Mouse (Mus musculus) right cerebral cortex, postnatal 10 days (tissue): ENCODE measurements around the gene Rmnd5b.

ENCODE experiments used
- DNase-seq, 2 experiments: peaks; one replicate each; pipeline ENCODE4 v3.0.0; 2021; ENCODE audit warnings: low spot score in 2 of 2

The Rmnd5b gene

DNA sequence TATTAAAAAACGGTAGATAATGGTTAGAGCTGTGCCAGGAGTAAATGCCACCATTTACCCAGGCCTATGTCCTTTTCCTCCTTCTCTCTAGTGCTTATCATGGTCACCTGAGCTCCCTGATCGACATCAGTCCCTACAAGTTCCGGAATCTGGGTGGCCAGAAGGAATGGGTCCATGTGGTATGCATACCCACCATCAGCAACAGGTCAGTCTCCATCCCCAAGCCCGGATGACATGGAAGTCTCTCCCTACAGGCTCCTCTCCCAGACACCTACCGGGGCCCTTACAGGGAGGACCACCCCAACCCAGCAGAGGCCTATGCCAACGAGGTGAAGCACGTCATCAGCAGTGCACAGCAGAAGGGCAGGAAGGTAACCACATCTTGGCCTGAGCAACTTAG lies 43.8 kb downstream of the Rmnd5b start:
- DNase-seq, result no peak

DNA sequence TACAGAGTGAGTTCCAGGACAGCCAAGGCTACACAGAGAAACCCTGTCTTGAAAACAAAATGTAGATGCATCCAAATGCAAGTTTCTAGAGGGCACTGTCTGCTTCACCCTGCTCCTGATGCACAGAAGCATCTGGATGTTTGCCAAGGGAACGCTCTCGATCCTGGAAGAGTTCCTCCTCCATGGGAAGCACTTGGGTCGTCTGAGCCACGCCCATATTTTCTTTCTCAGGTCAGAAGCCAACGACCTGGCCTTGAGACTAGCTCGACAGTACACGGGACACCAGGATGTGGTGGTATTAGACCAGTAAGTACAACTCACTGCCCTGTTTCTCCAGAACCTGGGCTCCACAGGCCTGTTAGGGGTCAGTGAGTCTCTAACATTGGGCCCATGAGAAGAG lies 44.5 kb downstream of the Rmnd5b start:
- peak in 1 of 2 experiments; percentile 39 for DNase-seq

DNA sequence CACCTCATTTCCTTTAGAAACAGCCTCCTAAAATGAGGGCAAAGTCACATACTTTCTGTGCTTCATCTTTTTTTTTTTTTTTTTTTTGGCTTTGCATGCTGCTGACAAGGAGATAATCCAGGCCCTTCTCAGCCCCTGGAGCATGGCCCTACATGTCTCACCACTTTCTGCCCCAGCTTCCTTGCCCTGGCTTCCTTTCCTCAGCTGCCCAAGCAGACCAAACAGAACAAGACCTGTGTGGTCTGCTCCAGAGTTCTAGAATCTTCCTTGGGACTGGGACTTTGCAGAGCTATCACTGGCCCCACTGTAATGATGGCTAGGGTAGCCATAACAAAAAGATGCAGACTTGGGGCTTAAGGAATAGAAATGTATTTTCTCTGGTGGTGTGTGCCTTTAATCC lies 45.7 kb downstream of the Rmnd5b start:
- no peak for DNase-seq

DNA sequence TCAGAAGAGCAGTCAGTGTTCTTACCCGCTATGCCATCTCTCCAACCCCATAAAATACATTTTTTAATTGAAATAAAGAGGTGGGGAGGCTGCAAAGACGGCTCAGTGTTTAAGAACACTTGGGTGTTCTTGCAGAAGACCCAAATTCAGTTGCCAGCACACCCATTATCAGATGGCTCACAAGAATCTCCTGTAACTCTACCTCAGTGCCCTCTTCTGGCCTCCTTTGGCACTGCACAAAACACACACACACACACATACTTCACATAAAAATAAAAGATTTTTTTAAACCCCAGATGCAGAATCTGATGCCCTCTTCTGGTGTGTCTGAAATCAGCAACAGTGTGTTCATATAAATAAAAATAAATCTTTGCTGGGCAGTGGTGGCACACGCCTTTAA lies 46.9 kb downstream of the Rmnd5b start:
- DNase-seq, result no peak

DNA sequence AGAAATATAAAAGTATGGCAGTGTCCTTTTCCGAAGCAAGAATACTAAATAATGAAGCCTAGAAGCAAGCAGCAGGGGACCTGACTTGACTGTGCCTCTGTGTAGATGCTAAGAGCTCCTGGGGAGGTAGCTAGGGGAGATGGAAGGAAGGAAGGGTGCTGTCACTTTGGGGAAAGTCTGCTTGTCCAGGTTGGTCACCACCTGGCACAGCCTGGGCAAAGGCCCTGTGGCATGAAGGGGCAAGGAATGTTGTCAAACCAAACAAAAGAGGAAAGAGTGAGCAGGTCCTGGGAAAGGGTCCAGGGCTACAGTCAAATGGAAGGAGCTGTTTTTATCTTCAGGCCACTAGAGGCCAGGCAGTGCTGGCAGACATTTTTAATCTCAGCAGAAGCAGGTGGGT lies 48.6 kb downstream of the Rmnd5b start:
- no peak for DNase-seq

DNA sequence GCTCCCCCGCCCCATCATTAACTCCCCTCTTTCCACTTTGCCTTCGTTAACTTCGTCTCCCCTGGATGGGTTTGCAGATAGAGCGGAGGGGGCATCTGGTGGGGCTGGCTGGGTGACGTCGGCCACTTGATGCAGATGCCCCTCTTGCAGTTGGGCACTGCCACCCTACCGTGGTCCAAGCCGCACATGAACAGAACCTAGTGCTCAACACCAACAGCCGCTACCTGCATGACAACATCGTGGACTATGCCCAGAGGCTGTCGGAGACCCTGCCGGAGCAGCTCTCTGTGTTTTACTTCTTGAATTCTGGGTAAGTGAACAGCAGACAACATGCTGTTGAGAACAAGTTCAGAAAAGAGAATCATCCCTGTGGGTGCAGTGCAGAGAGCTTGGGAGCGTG lies 49.3 kb downstream of the Rmnd5b start:
- peak in 1 of 2 experiments; percentile 32 for DNase-seq

DNA sequence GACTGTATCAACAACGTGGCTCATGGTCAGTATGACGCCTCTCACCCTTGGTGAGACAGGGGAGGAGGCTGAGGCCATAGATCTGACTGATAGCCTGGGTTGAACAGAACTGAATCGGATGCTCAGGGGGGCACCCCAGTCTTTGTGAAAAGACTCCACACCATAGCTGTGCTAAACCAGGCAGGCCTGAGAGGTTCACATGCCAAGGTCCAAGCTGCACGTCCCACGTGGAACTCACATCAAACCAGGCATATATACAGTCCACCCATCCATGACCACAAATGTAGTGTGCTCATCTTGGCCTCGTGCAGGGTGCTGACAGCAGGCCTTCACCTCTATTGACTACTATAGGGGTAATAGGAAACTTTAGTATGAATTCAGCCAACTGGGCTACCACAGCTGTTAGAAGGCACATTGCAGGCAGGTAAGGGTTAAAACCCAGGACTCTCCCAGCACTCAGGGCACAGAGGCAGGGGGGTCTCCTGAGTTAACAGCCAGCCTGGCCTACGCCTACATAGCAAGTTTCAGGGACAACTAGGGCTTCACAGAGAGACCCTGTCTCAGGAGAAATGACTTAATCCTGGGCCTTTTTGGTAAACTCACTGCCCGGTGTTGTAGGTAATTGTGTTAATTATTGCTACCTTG lies 50.0 kb downstream of the Rmnd5b start:
- DNase-seq, result peak in 1 of 2 experiments; percentile 34

DNA sequence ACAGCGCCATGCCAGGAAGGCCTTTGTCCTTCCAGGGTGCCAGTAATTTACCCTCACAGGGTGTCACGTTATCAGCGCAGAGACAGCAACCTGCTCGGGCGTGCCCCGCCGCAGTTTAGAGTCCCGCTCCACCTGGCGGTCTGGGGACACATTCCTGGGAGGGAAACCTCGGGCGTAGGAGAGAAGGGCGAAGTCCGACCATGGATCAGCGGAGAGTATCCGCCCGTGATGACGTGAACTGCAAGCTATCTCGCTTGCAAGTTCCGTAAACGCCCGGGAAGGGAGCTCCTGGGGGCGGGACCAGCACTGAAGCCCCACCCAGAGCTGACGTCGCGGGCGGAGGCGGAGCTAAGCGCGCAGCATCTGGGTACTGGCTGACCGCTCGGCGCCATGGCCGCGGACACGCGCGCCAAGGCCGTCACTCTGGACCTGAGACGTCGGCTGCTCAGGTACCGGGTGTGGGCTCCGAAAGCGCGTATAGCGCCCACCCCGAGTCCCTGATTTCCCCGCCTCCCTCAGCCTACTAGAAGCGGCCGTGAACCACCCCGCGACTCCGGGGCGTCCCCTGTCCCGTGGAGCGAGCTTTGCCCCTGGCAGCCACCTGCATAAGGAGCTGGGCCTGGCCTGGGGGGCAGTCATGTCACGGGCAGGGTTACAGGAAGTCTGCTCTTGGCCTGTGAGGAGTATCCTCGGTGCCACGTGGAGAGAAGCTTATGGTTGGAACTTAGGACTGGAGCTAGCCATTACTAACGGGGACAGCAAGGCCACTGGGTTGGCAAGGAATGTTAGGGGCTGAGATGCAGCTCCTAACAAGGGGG lies 51.1 kb downstream of the Rmnd5b start, which contains the start of gene Phykpl:
Gene Phykpl (plus strand): TSS at position 327 of the 818 bp plus-strand sequence.
- DNase-seq, result peak; percentile 95 to 96

DNA sequence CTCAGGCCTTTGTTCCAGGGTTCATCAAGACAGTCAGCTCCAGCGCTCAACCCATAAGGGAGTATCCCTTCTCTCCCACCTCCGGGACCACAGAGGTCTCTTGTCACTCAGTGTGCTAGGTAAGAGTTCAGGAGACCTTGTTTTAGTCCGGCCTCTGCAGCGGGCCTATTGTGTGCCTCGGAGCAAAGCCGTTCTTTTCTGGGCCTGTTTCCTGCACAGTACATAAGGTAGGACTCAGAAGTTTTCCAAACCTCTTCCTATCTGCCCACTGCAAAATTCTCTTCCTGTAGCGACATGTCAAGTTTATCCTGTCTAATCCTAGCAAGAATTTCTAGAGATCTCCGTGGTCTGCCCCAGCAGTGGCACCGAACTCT lies 51.7 kb downstream of the Rmnd5b start:
- DNase-seq, result peak in 1 of 2 experiments; percentile 41

DNA sequence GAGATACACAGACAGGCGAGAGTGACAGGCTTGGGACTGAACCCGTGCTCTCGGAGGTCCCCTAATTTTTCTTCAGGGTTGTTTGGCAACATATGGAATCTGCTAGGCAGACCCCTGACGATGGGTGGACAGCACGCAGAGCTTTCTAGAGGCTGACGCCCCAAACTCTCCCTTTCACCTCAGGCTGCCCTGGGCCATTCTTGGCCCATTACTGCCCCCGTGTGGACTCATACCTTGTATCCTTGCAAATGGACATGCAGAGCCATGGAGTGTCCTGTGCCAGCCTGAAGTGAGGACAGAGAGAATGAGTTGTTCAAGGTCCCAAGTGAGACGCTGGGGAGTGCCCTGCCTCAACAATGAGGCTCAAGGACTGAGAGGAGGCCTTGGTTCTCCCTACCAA lies 53.0 kb downstream of the Rmnd5b start:
- DNase-seq, result peak; percentile 48 to 69

DNA sequence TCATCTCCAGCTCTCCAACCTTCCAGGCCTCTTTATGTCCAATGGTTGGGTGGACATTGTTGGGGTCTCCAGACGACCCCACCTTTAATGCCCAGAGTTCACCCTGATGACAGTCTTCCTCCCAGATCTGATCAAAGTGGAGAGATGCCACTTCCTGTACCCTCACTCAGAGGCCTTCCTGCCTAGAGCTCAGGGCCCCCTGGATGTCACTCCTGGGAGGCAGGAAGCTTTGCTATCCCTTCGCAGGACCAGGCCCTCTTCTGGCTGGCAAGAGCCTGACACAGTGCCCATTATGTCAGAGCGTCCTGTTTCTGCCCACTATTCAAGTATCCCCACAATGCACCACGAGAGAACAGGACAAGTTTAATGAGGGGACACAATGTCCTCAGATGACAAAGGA lies 56.7 kb downstream of the Rmnd5b start:
- DNase-seq, result no peak

DNA sequence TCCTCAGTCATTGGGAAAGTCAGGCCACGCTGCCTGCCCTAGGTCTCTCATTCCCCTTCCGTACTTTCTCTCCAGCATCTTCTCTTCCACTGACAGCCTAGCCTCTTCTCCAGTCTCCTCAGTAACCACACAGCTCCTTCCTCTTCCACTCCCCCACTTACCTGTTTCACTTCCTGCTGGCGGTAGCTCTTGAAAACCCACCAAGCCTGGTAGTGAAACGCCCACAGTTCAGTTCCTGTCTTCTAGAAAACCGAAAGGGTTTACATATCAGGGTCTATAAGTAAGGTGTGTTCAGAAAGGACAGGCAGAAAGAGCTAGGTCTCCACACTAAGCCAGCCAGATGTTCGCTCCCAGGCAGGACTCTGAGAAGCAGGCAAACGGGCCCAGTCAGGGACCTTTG lies 58.1 kb downstream of the Rmnd5b start:
- DNase-seq, result no peak

DNA sequence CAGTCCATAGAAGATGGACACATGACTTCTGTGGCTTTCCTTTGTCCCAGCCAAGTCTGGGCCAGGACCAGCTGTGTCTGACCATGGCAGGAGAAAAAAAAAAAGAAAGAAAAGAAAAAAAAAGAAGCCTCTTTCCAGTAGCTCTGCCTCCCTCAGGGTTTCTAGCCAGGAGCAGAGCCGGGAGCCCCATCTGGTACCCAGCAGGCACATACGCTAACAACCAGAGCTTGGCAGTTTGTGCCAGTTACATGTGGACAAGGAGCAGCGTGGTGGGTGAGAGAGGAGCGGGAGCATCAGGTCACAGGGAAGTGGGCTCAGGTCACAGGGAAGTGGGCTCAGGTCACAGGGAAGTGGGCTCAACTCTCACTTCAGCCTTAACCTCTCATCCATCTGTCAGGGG lies 59.2 kb downstream of the Rmnd5b start:
- DNase-seq, result peak; percentile 45 to 50
